Mouse (Mus musculus): ENCODE results near the gene Cfap99.

DNA sequence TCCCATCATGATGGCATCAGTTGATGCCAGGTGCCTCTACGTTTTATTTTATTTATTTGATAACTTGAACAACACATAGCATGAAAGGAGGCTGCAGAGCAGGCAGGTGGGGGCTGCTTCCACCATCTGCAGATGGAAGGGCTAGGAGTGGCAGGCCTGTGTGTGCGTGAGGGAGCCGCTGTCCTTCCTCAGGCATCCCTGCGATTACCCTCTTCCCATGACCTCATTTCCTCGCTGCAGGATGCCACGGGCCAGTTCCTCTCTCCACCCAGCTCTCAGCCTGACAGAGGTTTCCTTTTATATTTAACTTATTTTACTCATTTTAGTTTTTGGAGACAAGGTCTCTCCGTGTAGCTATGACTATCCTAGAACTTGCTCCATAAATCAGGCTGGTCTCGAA, 34.1 kb upstream of the Cfap99 start:
- no peak for TF ChIP-seq POLR2A (IDR thresholded peaks at IDR 0.05; ENCODE audit: control insufficient read depth, low read depth, low read length)
- no peak for TF ChIP-seq CTCF (IDR thresholded peaks at IDR 0.05; ENCODE audit: control insufficient read depth, insufficient read depth, insufficient replicate concordance, low read depth, low read length)
